Mouse (Mus musculus): Measurements from ENCODE around the gene Phka2. TPM values are rescaled to one million over a fixed set of nuclear protein-coding genes. Genes with fewer than 3 reads are reported as not detected.

Phka2 gene
- total RNA-seq (2021): 10 to 100 TPM; 12.1 to 13.3 TPM
- long read RNA-seq, experiment 1, full-length matches to known transcripts: 5 of 5 reads
- long read RNA-seq, experiment 1, partial matches to known transcripts: 0 of 5 reads
- long read RNA-seq, experiment 1, other reads (novel, unspliced or antisense): 0 of 5 reads
- long read RNA-seq, experiment 2, full-length matches to known transcripts: 2 of 4 reads
- long read RNA-seq, experiment 2, partial matches to known transcripts: 1 of 4 reads
- long read RNA-seq, experiment 2, other reads (novel, unspliced or antisense): 1 of 4 reads

GRCm38 (mm10) chrX:160502048-160503041, at the start of gene Phka2:
Gene Phka2 (plus strand): TSS chrX:160502166.
- DNase-seq: peak; percentile 88 to 90

GRCm38 (mm10) chrX:160455686-160456085, 46.3 kb upstream of the Phka2 start:
- no peak for DNase-seq

GRCm38 (mm10) chrX:160471257-160471786, 30.6 kb upstream of the Phka2 start:
- no peak for DNase-seq

- DNase-seq: no peak
Measured at GRCm38 (mm10) chrX:160489784-160490183, 12.2 kb upstream of the Phka2 start.

DNA sequence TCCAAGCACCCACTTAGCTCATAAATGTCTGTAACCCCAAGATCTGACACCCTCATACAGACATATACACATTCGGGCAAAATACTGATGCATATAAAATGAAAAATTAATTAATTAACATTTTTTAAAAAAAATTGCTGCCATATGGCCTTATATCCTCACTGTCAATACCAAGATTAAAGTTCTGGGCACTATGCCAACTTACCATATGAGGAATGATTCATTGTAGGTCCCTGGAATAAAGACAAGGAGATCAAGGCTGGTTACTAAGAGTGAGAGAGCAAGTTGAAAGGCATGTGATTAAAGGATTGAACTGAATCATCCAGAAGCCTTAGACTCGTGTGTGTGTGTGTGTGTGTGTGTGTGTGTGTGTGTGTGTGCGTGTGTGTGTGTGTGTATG, 7.6 kb upstream of the Phka2 start:
- DNase-seq: no peak

GRCm38 (mm10) chrX:160494921-160495320, 7.0 kb upstream of the Phka2 start:
- no peak for DNase-seq

DNA sequence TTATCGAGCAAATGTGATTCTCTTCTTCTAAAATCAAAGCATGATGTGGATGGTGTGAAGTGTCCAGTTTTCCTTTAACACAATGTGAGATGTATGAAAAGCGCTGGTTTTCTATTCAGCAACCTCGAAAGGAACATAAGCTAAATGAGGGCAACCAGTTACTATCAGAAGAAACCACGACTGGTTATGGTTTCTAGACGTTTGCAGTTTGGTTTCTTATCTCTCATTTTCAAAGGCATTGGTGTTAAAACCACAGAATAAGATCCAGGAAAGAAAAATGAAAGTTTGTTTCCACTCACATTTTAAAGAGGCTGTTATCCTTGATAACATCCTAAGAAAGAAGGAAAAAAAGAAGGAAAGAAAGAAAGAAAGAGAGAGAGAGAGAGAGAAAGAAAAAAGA, 5.5 kb upstream of the Phka2 start:
- no peak for DNase-seq

DNA sequence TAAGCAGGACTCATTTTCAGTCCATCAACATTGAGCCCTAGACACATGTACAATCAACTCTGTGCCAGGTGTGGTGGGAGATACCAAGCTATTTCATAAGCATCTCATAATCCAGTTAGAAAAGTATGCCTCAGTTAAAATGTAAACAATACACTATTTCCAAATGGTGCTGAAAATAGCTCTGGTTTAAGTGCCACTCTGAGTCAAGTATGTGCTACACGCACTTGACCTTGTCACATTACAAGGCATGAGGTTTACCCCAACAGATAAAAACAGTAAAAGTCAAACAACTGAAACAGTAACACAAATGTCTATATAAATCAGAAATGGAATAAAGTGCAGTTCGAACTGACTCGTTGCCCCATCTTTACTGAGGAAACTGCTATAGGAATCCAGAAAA, 871 bp upstream of the Phka2 start:
- DNase-seq: no peak

DNA sequence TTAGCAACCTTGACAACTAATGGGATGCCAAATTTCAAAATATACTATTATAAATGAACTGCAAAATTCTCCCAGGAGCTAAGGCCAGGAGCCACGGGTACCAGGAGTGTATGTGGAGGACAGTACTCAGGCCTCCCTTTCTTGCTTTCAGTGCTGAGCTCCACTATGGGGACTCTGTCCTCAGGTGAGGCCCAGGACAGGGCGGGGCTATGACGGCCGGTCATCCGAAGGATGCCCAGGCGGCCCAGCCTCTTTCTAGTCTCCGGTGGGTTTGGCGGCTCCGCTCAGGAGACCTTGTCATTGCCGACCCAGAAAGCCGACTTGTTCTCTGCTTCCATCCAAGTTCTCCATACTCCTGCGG, 299 bp upstream of the Phka2 start:
- no peak for DNase-seq

DNA sequence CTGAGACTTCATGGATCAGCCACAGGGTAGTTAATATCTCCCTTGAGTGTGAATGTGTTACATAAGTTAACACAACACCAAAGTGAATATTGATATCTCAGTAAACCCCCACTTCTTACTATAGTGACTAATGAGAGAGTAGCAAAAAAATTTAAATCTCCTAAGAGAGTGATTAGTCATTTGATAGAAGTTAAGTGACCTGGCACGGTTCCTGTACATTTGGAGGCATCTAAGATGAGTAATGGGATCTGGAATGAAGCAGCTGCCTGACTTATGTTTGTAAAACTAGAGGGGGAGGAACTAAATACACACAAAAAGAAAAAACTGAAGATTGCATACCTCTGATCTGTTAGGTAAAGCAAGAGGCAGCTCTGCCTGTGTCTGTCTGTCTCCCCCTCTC, 7.1 kb downstream of the Phka2 start:
- DNase-seq: no peak

DNA sequence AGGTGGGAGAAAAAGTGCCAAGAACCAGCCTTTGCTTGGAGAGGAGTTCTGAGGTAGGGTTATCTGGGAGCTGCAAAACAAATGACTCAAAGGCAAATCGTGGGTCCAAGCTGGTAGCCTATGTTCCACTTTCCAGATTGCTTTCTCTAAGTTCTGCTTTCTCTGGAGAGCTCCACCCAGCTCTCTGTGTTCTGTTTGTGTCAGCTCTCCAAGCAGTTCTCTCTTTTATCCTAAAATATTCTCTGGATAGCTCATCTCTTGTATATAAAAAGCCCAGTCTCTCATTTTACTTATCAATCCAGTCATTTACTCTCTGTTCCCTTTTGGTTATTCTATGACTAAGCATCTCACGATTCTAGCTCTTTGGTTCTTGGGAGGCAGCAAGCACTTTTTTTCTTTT, 8.2 kb downstream of the Phka2 start:
- peak in 1 of 2 experiments; percentile 31 for DNase-seq

- DNase-seq: no peak
Measured at GRCm38 (mm10) chrX:160516027-160516426, 14.1 kb downstream of the Phka2 start.

- peak; percentile 10 to 53 for DNase-seq
Measured at GRCm38 (mm10) chrX:160542772-160543171, 40.8 kb downstream of the Phka2 start.

DNA sequence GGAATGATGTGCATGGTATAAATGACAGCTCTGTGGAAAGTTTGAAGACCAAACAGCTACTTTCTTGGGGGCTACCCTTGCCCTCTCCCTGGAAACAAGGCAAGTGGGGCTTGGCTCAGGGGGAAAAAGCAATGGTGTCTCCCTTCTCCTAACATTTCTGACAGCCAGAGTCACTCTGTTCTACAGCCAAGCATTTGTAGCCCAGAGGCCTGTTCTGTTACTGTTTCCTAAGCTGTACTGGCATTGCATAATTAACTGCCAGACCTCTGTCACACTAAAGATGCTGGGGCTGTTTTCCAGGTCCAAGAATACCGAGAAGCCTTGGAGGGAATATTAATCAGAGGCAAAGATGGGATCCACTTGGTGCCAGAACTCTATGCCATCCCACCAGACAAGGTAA, 46.9 kb downstream of the Phka2 start:
- no peak for DNase-seq

DNA sequence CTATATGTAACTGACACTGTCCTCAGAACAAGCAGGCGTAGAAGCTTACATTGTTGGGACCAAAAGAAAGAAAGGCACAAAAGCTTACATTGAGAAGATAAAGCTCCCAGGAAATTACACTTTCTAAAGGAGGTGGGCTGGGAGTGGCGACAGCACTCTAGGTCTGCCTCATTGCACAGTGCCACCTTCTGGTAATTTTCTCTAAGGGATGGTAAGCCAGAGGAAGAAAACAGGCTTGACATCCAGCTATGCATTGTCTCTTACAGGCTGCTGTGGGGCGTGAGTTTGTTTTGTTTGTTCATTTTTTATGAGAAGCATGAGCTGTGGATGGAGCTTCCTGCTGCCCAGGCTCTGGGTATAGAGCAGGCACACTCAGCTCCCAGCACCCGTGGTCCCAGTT, 50.1 kb downstream of the Phka2 start:
- no peak for DNase-seq

- no peak for DNase-seq
Measured at GRCm38 (mm10) chrX:160583589-160583988, 81.6 kb downstream of the Phka2 start.

GRCm38 (mm10) chrX:160584148-160584838, 82.3 kb downstream of the Phka2 start:
- DNase-seq: no peak

DNA sequence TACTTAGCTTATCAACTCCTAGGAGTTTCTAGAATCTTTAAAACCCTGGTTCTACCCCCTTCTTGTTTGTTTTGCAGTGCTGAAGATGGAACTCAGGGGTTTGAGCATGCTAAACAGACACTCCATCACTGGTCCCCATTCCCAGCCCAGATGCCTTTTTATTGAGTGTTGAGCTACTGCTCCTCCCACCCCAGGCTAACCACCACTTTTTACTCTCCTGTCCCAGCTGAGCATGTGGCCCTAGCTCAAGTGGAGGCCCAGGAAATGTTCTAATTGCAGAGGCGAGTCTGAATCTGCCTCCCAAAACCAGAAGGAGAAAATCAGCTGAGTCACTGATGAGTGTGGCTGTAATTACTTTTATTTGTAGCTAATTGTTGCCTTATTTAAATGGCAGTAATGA, 83.1 kb downstream of the Phka2 start:
- no peak for DNase-seq

GRCm38 (mm10) chrX:160588523-160588922, 86.6 kb downstream of the Phka2 start:
- peak in 1 of 2 experiments; percentile 37 for DNase-seq

- no peak for DNase-seq
Measured at GRCm38 (mm10) chrX:160590147-160590546, 88.2 kb downstream of the Phka2 start.

GRCm38 (mm10) chrX:160592933-160593332, 91.0 kb downstream of the Phka2 start:
- DNase-seq: peak in 1 of 2 experiments; percentile 21

GRCm38 (mm10) chrX:160598055-160598454, 96.1 kb downstream of the Phka2 start:
- no peak for DNase-seq
